Mouse (Mus musculus) urinary bladder, postnatal 36 days (tissue): ENCODE results near the gene Cd79a.

ENCODE experiments used
- DNase-seq, 2 experiments: peaks; one replicate each; pipeline ENCODE4 v3.0.0; 2022; ENCODE audit warnings: low spot score in 2 of 2, mixed read lengths in 1 of 2

Gene Cd79a

DNA sequence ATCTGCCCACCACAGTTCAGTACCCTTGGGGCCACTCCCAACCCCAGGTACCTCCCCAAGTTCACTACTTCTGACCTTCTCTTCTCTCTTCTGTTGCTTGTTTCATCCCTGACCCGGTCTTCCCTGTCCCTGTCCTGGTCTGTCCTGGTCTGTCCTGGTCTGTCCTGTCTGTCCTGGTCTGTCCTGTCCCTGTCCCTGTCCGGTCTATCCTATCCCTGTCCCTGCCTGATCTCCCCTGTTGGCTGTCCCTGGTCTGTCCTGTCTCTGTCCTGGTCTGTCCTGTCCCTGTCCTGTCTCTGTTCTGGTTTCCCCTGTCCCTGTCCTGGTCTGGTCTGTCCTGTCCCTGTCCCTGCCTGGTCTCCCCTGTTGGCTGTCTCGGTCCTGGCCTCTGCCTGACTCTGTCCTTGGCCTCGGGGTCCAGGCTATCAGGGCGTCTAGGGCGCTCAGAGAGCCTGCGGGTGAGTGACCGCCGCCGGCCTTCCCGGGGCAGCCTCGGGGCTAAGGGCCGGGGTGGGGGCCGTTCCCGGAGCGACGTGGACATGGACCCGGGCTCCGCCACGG, 21.7 kb downstream of the Cd79a start:
- DNase-seq = no peak

DNA sequence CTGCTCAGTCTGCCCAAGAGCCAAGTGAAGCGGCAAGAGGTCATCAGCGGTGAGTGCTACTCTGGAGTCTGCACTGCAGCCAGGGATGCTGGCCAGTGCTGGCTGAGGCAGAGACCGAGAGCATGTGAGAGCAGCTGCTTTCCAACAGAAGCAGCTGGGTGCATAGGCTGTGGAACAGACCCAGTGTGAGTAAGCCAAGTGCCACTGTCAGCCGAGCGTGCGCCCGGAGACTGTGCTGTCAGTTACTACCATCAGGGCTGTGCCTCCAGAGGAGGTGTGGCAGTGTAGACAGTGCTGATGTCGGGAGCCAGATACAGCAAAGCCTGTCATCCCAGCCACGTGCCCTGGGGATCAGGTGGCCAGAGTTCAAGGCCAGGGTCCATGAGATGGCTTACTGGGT, 22.5 kb downstream of the Cd79a start:
- no peak for DNase-seq

DNA sequence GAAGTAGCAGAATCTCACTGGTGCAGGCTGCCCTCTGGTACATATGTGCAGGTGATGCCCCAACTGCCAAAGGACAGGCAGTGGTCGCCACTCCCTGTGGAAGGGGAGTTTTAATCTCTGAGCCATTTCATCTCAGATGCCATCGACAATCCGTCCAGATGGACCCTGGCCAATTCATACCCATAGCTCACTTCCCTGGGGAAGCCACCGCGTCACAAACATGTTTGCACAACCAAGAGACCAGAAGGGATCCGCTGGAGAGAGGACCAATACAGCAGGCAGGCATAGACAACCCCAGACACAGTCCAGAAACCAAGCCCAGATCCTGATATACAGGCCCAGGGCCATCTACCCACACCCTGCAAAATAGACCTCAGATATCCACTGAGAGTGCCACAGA, 33.3 kb downstream of the Cd79a start:
- no peak for DNase-seq

DNA sequence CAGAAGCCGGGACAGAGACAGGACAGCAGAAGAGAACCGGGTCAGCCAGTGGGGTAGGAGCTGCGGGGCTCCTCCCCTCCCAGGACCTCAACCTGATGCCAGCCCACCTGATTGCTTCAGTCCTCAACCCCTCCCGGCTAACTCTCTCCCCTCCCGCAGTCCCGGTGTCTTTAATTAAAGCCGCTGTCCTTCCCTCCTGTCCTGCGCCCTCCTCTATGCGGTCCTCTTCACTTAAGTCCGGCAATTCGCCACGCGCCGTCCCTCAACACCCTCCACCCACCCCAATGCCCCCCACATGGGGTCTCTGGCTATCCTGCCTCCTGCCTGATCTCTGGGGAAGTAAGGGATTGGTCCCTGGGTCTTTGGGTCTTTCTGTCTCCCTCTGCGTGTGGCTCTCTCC, 34.5 kb downstream of the Cd79a start:
- no peak for DNase-seq

DNA sequence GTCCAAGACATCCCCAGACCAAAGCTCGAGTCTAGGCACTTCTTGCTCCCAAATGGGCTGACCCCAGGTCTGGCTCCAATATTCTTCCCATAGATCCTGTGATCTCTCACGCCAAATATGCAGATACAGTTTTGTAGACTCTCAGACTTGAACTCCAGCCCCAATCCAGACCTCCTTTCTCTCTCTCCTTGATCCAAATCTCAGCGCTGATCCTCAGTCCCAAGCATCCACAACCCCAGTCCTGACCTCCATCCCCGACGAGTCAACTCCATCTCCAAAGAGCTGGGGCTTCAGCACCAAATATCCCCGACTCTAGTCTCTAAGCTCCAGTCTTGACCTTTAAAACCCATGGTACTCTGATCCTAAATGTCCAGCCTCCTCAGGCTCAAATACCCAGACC, 46.5 kb downstream of the Cd79a start:
- no peak for DNase-seq

DNA sequence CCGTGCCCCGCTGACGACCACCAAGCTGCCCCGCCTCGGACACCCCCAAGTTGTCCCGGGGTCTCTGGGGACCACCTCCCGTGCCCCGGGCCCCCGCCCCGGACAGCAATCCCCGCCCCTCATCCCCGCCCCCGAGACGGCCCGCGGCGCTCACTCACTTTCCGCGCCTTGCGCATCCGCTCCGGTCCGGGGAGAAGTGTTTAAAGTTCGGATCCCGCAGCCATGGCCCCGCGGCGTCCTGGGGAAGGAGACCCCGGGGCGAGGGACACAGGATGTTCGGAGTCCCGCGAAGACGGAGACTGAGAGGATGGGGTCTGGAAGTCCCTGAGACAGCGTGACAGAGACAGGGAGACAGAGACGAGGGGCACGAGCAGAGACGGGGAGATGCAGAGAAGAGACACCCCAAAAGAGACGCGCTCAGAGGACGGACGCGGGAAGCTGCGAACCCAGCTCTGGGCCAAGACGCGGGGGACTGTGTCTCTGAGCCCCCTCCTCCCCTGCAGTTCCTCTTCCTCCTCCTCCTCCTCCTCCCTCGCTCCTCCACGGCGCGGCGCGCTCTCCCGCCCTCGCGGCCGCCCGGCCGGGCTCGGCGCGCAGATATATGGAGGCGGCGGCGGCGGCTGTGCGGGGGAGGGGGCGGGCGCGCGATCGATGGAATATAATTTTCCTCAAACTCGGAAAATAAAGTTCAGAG, 47.2 kb downstream of the Cd79a start, which contains the start of gene Gm4881:
Gene Gm4881, minus strand, starts transcription at position 238 of the 694 bp plus-strand sequence.
- no peak for DNase-seq

DNA sequence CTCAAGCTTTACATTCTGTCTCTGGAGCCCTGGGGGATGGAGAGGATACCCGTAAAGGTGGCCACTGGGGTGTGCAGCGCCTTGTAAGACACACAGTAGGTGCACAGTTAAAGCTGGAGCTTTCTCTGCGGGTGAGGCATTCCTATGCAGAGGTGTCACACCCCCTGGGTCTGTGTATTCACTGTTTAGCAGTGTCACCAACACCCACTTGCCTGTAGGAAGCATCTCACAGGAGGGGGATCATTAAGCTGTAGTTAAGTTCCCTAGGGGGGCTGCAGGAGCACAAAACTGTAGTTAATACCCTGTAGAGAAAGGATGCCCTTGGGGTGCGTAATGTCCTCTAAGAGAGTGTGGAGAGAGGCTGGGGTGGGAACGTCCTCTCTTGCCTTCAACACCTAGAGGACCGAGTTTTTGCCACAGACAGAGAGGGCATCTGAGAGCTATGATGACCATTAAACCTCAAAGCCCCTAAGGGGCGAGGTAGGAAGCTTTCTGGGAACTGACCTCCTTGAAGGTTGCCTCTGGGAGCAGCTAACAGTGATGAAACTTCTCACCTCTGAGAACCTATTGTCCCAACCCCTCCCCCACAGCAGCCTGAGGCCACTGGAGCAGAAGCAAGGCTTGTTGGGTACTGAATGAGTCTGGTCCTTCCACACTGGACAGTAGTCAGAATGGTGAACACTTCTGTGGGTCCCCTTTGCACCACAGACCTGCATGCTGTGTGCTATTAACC, 50.3 kb downstream of the Cd79a start:
- DNase-seq = no peak

DNA sequence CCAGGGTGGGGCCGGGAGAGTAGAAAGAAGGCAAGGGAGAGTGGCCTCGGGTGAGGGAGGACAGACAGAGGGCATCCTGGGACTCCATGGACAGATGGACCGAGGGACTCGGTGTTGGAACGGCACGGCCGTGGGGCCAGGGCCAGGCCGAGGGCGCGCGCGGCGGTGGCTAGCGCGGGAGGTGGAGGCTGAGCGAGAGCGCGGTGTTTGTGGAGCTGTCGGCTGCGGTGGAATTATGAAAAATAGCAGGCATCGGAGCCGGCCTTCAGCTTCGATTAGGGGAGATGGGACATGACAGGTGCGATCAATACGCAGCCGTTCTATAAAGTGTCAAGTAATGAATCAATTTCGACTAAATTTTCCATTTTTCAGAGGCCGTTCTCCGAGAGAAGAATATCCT, 51.6 kb downstream of the Cd79a start:
- no peak for DNase-seq

DNA sequence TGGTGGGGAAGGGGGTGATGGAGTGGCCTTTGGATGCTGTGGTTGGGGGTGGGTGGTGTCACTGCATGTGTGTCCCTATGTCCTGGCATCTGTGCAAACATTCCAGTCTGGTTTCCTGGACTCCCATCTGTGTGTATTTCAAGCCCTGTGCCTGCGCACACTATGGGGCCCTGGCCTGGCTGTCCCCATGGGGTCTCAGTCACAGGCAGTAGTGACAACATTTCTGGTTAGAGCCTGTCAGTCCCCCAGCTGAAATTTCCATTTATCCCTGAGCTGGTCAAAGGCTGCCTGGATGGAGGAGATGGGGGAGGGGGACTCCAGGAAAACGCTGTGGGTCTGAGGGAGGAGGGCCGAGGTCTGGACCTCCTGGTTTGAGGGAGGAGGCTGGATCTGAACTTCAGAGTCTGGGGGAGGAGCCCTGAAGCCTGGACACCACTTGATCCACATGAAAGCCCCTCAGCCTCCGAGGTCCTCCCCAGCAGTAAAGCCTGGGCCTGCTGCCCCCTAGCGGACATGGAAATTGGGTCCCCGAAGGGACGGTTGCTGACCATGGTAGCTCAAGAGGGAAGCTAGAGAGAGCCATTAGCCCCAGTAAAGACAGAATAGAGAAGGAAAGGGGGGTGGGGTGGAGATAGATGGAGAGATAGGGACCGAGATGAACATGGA, 52.9 kb downstream of the Cd79a start:
- DNase-seq = peak; percentile 15 to 50
